Mouse (Mus musculus) limb, embryonic 14.5 days (tissue): ENCODE measurements around the gene Slc35b2. TPM values are rescaled to one million over a fixed set of nuclear protein-coding genes. Genes with fewer than 3 reads are reported as not detected.

Experiments
- ATAC-seq: fragments of 200-750 bp; cut with Nextera tagmentation; 2 replicates; pipeline ENCODE4 v1.8.0; 2017; ENCODE audit warnings: low read depth, moderate number of reproducible peaks, moderate TSS enrichment; ENCODE audit not compliant: low FRiP score
- DNase-seq: peaks from one replicate; pipeline ENCODE4 v3.0.0-alpha.2; 2015; ENCODE audit warnings: low spot score
- H3K27ac ChIP-seq: fragments of 300-500 bp; sonication (generic); replicated peaks from 2 replicates; pipeline ENCODE4 v1.5.1; 2014; ENCODE audit warnings: low read depth, mild to moderate bottlenecking, low read length, moderate library complexity, mixed read lengths
- H3K27me3 ChIP-seq: fragments of 300-500 bp; sonication (generic); 2 replicates; pipeline ENCODE4 v1.6.1; 2014; ENCODE audit warnings: low read length, mixed read lengths; ENCODE audit not compliant: control insufficient read depth, insufficient read depth
- H3K36me3 ChIP-seq: fragments of 300-500 bp; sonication (generic); 2 replicates; pipeline ENCODE4 v1.6.1; 2014; ENCODE audit warnings: mild to moderate bottlenecking, low read length, moderate library complexity, mixed read lengths; ENCODE audit not compliant: control insufficient read depth, insufficient read depth
- H3K4me1 ChIP-seq: fragments of 300-500 bp; sonication (generic); 2 replicates; pipeline ENCODE4 v1.6.1; 2014; ENCODE audit warnings: antibody characterized with exemption, low read length, mixed read lengths; ENCODE audit not compliant: control insufficient read depth, insufficient read depth
- H3K4me2 ChIP-seq: fragments of 300-500 bp; sonication (generic); replicated peaks from 2 replicates; pipeline ENCODE4 v1.6.1; 2014; ENCODE audit warnings: low read depth, mild to moderate bottlenecking, low read length, moderate library complexity; ENCODE audit not compliant: severe bottlenecking
- H3K4me3 ChIP-seq: fragments of 300-500 bp; sonication (generic); replicated peaks from 2 replicates; pipeline ENCODE4 v1.5.1; 2014; ENCODE audit warnings: low read length
- H3K9ac ChIP-seq: fragments of 300-500 bp; sonication (generic); 2 replicates; pipeline ENCODE4 v1.6.1; 2014; ENCODE audit warnings: mild to moderate bottlenecking, low read depth, low read length, moderate library complexity; ENCODE audit not compliant: severe bottlenecking
- H3K9me3 ChIP-seq: fragments of 300-500 bp; sonication (generic); 2 replicates; pipeline ENCODE4 v1.6.1; 2016; ENCODE audit warnings: low read length; ENCODE audit not compliant: control insufficient read depth
- POLR2A ChIP-seq: fragments of 200-500 bp; IDR thresholded peaks from 2 replicates; pipeline ENCODE4 v1.8.0; 2012; ENCODE audit warnings: inconsistent platforms, mild to moderate bottlenecking, moderate library complexity, borderline replicate concordance; ENCODE audit not compliant: insufficient read depth, insufficient read length; ENCODE audit errors: extremely low read depth
- WGBS: fragments of 180-500 bp; shearing (Covaris S2); extraction: QIAGEN DNeasy Blood & Tissue Kit; methylation state at CpG from one replicate; pipeline ENCODE4 v1.1.7; 2014; 5-methylcytosine and 5-hydroxymethylcytosine counted together
- polyA plus RNA-seq, 2 experiments: library from polyadenylated mRNA; depleted of rRNA in 1 of 2; stranded (reverse) in 1 of 2; unstranded in 1 of 2; fragments of >200 nt; fragmentation: Nextera tagmentation in 1 of 2; extraction: Ambion mirVana in 1 of 2; gene quantifications; 2 replicates each; pipeline versions ENCODE4 v1.2.1 to v1.2.3; 2012 to 2014

Gene Slc35b2
- polyA plus RNA-seq, 2 experiments = 96.9 to 138 TPM

- no peak for DNase-seq
- Histone ChIP-seq H3K27ac (no peak overlapping the region), H3K4me3 (no peak overlapping the region), H3K36me3 (peaks cover 23% of the 10 kb centered on the region), H3K9ac (no peak overlapping the region), H3K4me2 (no peak overlapping the region), H3K27me3 (no peaks in the 10 kb centered on the region), H3K9me3 (no peaks in the 10 kb centered on the region), H3K4me1 (peaks cover 34% of the 10 kb centered on the region)
- ATAC-seq = no peak
- no peak for TF ChIP-seq POLR2A
- 54% methylated on average over 6 of the region's 6 CpGs for WGBS
Observed at GRCm38 (mm10) chr17:45590410-45590809, 26.7 kb downstream of the Slc35b2 start.

DNA sequence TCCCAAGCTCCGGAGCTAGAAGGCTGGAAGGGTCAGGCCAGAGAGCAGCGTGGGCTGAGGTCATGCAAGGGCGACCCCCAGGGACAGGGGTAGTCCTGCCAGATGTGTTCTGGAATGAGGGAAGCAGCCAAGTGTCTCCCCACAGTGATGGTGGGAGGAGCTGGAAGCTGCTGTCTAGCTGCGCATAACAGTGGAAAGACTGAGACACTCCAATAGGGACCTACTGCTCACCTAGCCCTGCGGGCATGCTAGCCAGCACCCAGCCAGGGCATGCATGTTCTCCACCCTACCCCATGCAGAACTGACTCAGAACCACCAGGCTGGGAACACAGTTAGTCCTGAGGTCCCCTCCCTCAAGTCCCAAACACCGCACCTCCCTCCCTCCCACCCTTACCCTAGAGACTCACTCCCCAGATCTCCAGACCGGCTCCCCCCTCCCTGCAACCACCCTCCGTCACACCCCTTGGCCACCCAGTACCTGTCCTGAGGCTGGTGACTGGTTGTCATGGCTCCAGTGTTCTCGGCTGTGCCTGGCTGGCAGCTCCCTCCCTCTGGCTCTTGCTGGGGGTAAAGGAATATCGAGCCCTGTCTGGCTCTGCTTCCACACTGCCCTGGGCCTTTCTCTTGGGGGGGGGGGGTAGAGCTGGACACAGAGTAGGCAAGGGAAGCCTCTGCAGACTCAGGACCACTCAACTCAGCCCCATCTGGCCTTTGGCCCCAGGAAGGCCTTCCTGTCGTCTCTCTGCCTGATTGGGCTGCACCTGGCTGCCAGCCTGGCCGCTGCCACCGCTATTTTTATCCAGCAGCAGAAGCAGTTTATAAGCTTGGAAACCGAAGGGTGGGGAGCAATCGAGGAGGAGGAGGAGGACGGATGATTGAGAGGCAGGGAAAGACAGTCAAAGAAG lies 28.3 kb downstream of the Slc35b2 start:
- 0 out of 2 replicates have a peak overlapping the region, but pooled peaks have one; percentile 17 for H3K9ac ChIP-seq
- DNase-seq (no peak), ATAC-seq (no peak)
- peaks cover 22% of the 10 kb centered on the region for H3K36me3 ChIP-seq
- no peak overlapping the region for H3K27ac ChIP-seq
- no peak overlapping the region; the same call in 1 of the 2 replicates for H3K4me3 ChIP-seq
- H3K4me2 ChIP-seq = peak overlapping the region; percentile 28
- TF ChIP-seq POLR2A = no peak
- peaks cover 45% of the 10 kb centered on the region for H3K4me1 ChIP-seq
- no peaks in the 10 kb centered on the region for H3K27me3 ChIP-seq
- no peaks in the 10 kb centered on the region for H3K9me3 ChIP-seq
- WGBS = 41% methylated on average over 16 of the region's 16 CpGs

DNA sequence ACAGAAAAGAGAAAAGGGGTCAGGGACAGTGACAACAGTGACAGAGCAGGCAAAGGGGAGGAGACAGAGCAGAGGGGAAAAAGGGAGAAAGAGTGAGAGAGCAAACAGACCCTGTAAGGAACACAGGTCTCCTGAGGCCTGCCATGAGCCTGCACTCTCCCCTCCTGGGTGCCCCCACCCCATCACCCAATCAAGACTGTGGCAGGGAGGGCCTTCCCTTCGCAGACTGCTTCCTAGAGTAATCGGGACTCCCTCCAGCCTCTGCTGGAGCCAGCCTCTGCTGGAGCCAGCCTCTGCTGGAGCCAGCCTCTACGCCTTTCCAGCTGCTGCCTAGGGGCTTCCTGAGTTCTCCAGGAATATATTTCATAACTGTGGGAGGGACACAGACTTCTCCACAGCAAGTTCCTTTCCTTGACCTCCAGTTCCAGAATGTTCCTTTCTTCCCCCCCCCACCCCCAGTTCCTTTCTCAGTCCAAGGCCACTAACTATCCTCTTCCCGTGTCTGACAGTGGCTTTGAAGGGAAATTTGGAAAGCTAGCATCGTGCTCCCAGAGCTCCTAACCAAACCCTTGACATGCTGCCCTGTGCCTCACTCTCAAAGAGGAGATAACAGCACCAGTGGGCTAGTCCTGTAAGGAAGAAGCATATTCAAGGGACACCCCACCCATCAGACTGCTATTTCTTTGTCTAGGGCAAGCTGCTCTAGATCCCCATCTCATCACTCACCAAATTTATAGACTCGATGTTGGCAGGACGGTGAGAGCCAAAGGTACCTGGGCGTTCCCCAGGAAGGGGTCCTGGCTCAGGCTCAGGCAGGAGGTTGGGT lies 29.1 kb downstream of the Slc35b2 start:
- WGBS = 50% methylated on average over 7 of the region's 8 CpGs
- Histone ChIP-seq H3K27ac (no peak overlapping the region), H3K4me3 (no peak overlapping the region; the same call in 1 of the 2 replicates), H3K9ac (0 out of 2 replicates have a peak overlapping the region, but pooled peaks have one; percentile 17), H3K9me3 (no peaks in the 10 kb centered on the region), H3K4me1 (peaks cover 48% of the 10 kb centered on the region), H3K4me2 (peak overlapping the region; percentile 88), H3K36me3 (peaks cover 17% of the 10 kb centered on the region), H3K27me3 (no peaks in the 10 kb centered on the region)
- DNase-seq (no peak), ATAC-seq (no peak)
- TF ChIP-seq POLR2A = no peak

GRCm38 (mm10) chr17:45593479-45593878 lies 29.8 kb downstream of the Slc35b2 start:
- no peak for TF ChIP-seq POLR2A
- WGBS = 33% methylated on average over 8 of the region's 8 CpGs
- Histone ChIP-seq H3K9me3 (no peaks in the 10 kb centered on the region), H3K9ac (no peak overlapping the region), H3K4me1 (peaks cover 48% of the 10 kb centered on the region), H3K27ac (no peak overlapping the region), H3K27me3 (no peaks in the 10 kb centered on the region), H3K36me3 (peaks cover 10% of the 10 kb centered on the region), H3K4me3 (no peak overlapping the region), H3K4me2 (peak overlapping the region; percentile 88)
- DNase-seq = no peak
- ATAC-seq = no peak

GRCm38 (mm10) chr17:45594195-45594594 lies 30.5 kb downstream of the Slc35b2 start:
- Histone ChIP-seq H3K36me3 (0 out of 2 replicates have a peak, but pooled peaks cover 7% of the 10 kb centered on the region), H3K4me3 (peak overlapping the region; percentile 47), H3K9ac (no peak overlapping the region), H3K4me2 (peak overlapping the region; percentile 88), H3K27me3 (no peaks in the 10 kb centered on the region), H3K9me3 (no peaks in the 10 kb centered on the region), H3K27ac (no peak overlapping the region), H3K4me1 (peaks cover 48% of the 10 kb centered on the region)
- WGBS = 51% methylated on average over 8 of the region's 8 CpGs
- ATAC-seq = no peak
- TF ChIP-seq POLR2A = no peak
- no peak for DNase-seq
